Mouse (Mus musculus) MEL (cell line): Measurements from ENCODE around the gene Cd40. TPM values are rescaled to one million over a fixed set of nuclear protein-coding genes. Genes with fewer than 3 reads are reported as not detected.
A peak's percentile ranks its signal among the peaks of the same experiment; 100 is the strongest.

Experiments
- DNase-seq: peaks from one replicate; pipeline ENCODE4 v3.0.0; 2011; ENCODE audit warnings: low read depth, low spot score
- H3K27ac ChIP-seq: 2 replicates; pipeline ENCODE4 v1.5.1; 2012; ENCODE audit warnings: low read depth, mild to moderate bottlenecking, control low read depth, low read length, moderate library complexity; ENCODE audit not compliant: control insufficient read depth
- H3K27me3 ChIP-seq, 2 experiments: fragments of 150-350 bp in 1 of 2; sonication (generic) in 1 of 2; 2 replicates each; pipeline ENCODE4 v1.6.1; 2012; ENCODE audit warnings: low read length in 2 of 2, mild to moderate bottlenecking in 2 of 2, improper control_type of control experiment in 1 of 2, moderate library complexity in 1 of 2; ENCODE audit not compliant: insufficient read depth in 2 of 2, control insufficient read depth in 1 of 2
- H3K36me3 ChIP-seq, 2 experiments: 2 replicates each; pipeline ENCODE4 v1.6.1; 2012 to 2014; ENCODE audit warnings: low read length in 2 of 2, improper control_type of control experiment in 1 of 2, inconsistent platforms in 1 of 2, mild to moderate bottlenecking in 1 of 2; ENCODE audit not compliant: insufficient read depth in 2 of 2, control insufficient read depth in 1 of 2
- H3K4me1 ChIP-seq, 2 experiments: fragments of 150-350 bp in 1 of 2; sonication (generic) in 1 of 2; 2 replicates each; pipeline ENCODE4 v1.6.1; 2012; ENCODE audit warnings: low read length in 2 of 2, improper control_type of control experiment in 1 of 2, mild to moderate bottlenecking in 1 of 2; ENCODE audit not compliant: insufficient read depth in 2 of 2, control insufficient read depth in 1 of 2
- H3K4me3 ChIP-seq, 2 experiments: fragments of 150-350 bp in 1 of 2; sonication (generic) in 1 of 2; 2 replicates each; pipeline ENCODE4 v1.5.1; 2012; ENCODE audit warnings: low read depth in 2 of 2, low read length in 2 of 2, mild to moderate bottlenecking in 2 of 2, moderate library complexity in 2 of 2, control low read depth in 1 of 2, improper control_type of control experiment in 1 of 2; ENCODE audit not compliant: control insufficient read depth in 1 of 2, insufficient read depth in 1 of 2
- H3K79me2 ChIP-seq: 2 replicates; pipeline ENCODE4 v1.6.1; 2012; ENCODE audit warnings: mild to moderate bottlenecking, low read length, moderate library complexity; ENCODE audit not compliant: control insufficient read depth, poor library complexity, insufficient read depth
- H3K9ac ChIP-seq: 2 replicates; pipeline ENCODE4 v1.6.1; 2012; ENCODE audit warnings: low read depth, mild to moderate bottlenecking, control low read depth, low read length, moderate library complexity; ENCODE audit not compliant: control insufficient read depth, poor library complexity, severe bottlenecking
- H3K9me3 ChIP-seq: fragments of 150-350 bp; sonication (generic); replicated peaks from 2 replicates; pipeline ENCODE4 v1.6.1; 2012; ENCODE audit warnings: mild to moderate bottlenecking, low read length, improper control_type of control experiment, moderate library complexity; ENCODE audit not compliant: insufficient read depth
- CHD1 ChIP-seq: IDR thresholded peaks from 2 replicates; pipeline ENCODE4 v1.6.1; 2012; ENCODE audit warnings: low read depth, mild to moderate bottlenecking, inconsistent platforms, low read length, improper control_type of control experiment
- CHD2 ChIP-seq: IDR thresholded peaks from 2 replicates; pipeline ENCODE4 v1.6.1; 2011; ENCODE audit warnings: low read length, improper control_type of control experiment
- CTCF ChIP-seq, 3 experiments: IDR thresholded peaks in 2 of 3; conservative IDR thresholded peaks in 1 of 3; 2 replicates each; pipeline ENCODE4 v1.5.1; 2011 to 2012; ENCODE audit warnings: low read length in 3 of 3, low read depth in 2 of 3, mild to moderate bottlenecking in 2 of 3, improper control_type of control experiment in 1 of 3, inconsistent platforms in 1 of 3, mixed read lengths in 1 of 3, moderate library complexity in 1 of 3; ENCODE audit not compliant: control insufficient read depth in 1 of 3, insufficient read depth in 1 of 3, poor library complexity in 1 of 3, severe bottlenecking in 1 of 3
- ELF1 ChIP-seq: IDR thresholded peaks from 2 replicates; pipeline ENCODE4 v1.6.1; 2014; ENCODE audit warnings: low read depth, mild to moderate bottlenecking, inconsistent platforms, low read length, improper control_type of control experiment, moderate library complexity
- EP300 ChIP-seq, 2 experiments: IDR thresholded peaks; 2 replicates each; pipeline ENCODE4 v1.6.1; 2011; ENCODE audit warnings: improper control_type of control experiment in 2 of 2, low read length in 2 of 2, low read depth in 1 of 2, mild to moderate bottlenecking in 1 of 2
- ETS1 ChIP-seq: IDR thresholded peaks from 2 replicates; pipeline ENCODE4 v1.6.1; 2012; ENCODE audit warnings: low read depth, mild to moderate bottlenecking, inconsistent platforms, low read length, improper control_type of control experiment, moderate library complexity
- HCFC1 ChIP-seq: IDR thresholded peaks from 2 replicates; pipeline ENCODE4 v1.6.1; 2012; ENCODE audit warnings: low read depth, mild to moderate bottlenecking, inconsistent platforms, low read length, improper control_type of control experiment, moderate library complexity
- MAFK ChIP-seq: IDR thresholded peaks from 2 replicates; pipeline ENCODE4 v1.6.1; 2011; ENCODE audit warnings: low read depth, mild to moderate bottlenecking, low read length, improper control_type of control experiment, borderline replicate concordance
- MAX ChIP-seq: IDR thresholded peaks from 2 replicates; pipeline ENCODE4 v1.6.1; 2011; ENCODE audit warnings: low read length, improper control_type of control experiment
- MAZ ChIP-seq: IDR thresholded peaks from 2 replicates; pipeline ENCODE4 v1.6.1; 2012; ENCODE audit warnings: low read depth, mild to moderate bottlenecking, inconsistent platforms, low read length, improper control_type of control experiment
- MXI1 ChIP-seq: IDR thresholded peaks from 2 replicates; pipeline ENCODE4 v1.6.1; 2011; ENCODE audit warnings: mild to moderate bottlenecking, low read depth, low read length, improper control_type of control experiment
- MYB ChIP-seq: IDR thresholded peaks from 2 replicates; pipeline ENCODE4 v1.6.1; 2011; ENCODE audit warnings: mild to moderate bottlenecking, low read depth, low read length, improper control_type of control experiment
- MYC ChIP-seq: IDR thresholded peaks from 2 replicates; pipeline ENCODE4 v1.6.1; 2011; ENCODE audit warnings: low read depth, mild to moderate bottlenecking, low read length, improper control_type of control experiment, moderate library complexity
- NELFE ChIP-seq: IDR thresholded peaks from 2 replicates; pipeline ENCODE4 v1.6.1; 2011; ENCODE audit warnings: low read depth, low read length, improper control_type of control experiment
- NRF1 ChIP-seq: IDR thresholded peaks from 2 replicates; pipeline ENCODE4 v1.6.1; 2014; ENCODE audit warnings: low read depth, mild to moderate bottlenecking, inconsistent platforms, low read length, improper control_type of control experiment, moderate library complexity; ENCODE audit not compliant: poor library complexity, insufficient read depth, severe bottlenecking
- POLR2A ChIP-seq, 2 experiments: IDR thresholded peaks; 2 replicates each; pipeline ENCODE4 v1.6.1; 2011 to 2012; ENCODE audit warnings: low read length in 2 of 2, mild to moderate bottlenecking in 2 of 2, control low read depth in 1 of 2, improper control_type of control experiment in 1 of 2, low read depth in 1 of 2, moderate library complexity in 1 of 2; ENCODE audit not compliant: control insufficient read depth in 1 of 2, insufficient read depth in 1 of 2, poor library complexity in 1 of 2
- POLR2AphosphoS2 ChIP-seq: IDR thresholded peaks from 2 replicates; pipeline ENCODE4 v1.6.1; 2011; ENCODE audit warnings: low read length, improper control_type of control experiment
- POLR2AphosphoS5 ChIP-seq: IDR thresholded peaks from 2 replicates; pipeline ENCODE4 v1.6.1; 2012; ENCODE audit warnings: low read depth, borderline replicate concordance, mild to moderate bottlenecking, inconsistent platforms, low read length, moderate library complexity, mixed read lengths
- RAD21 ChIP-seq: IDR thresholded peaks from 2 replicates; pipeline ENCODE4 v1.6.1; 2011; ENCODE audit warnings: mild to moderate bottlenecking, low read depth, low read length, improper control_type of control experiment
- RCOR1 ChIP-seq: IDR thresholded peaks from 2 replicates; pipeline ENCODE4 v1.6.1; 2012; ENCODE audit warnings: low read depth, mild to moderate bottlenecking, inconsistent platforms, low read length, improper control_type of control experiment
- SIN3A ChIP-seq: IDR thresholded peaks from 2 replicates; pipeline ENCODE4 v1.6.1; 2012; ENCODE audit warnings: low read length, improper control_type of control experiment, inconsistent platforms
- SMC3 ChIP-seq: IDR thresholded peaks from 2 replicates; pipeline ENCODE4 v1.6.1; 2011; ENCODE audit warnings: low read depth, low read length, improper control_type of control experiment
- TBP ChIP-seq: IDR thresholded peaks from 2 replicates; pipeline ENCODE4 v1.8.0; 2011; ENCODE audit warnings: low read depth, low read length, improper control_type of control experiment
- TCF12 ChIP-seq: IDR thresholded peaks from 2 replicates; pipeline ENCODE4 v1.6.1; 2014; ENCODE audit warnings: low read depth, mild to moderate bottlenecking, inconsistent platforms, low read length, improper control_type of control experiment, moderate library complexity
- ZMIZ1 ChIP-seq: IDR thresholded peaks from 2 replicates; pipeline ENCODE4 v1.6.1; 2012; ENCODE audit warnings: low read depth, mild to moderate bottlenecking, inconsistent platforms, low read length, improper control_type of control experiment, moderate library complexity
- polyA plus RNA-seq, 2 experiments: library from polyadenylated mRNA; stranded (reverse) in 1 of 2; unstranded in 1 of 2; fragments of >175 nt in 1 of 2; fragments of >200 nt in 1 of 2; gene quantifications; 2 replicates each; pipeline versions ENCODE4 v1.2.1 to v1.2.4; 2012; ENCODE audit warnings: low replicate concordance in 2 of 2, low read depth in 1 of 2; ENCODE audit not compliant: insufficient read length in 2 of 2, insufficient read depth in 1 of 2, missing spikeins in 1 of 2
- total RNA-seq: library from RNA; depleted of rRNA; stranded (reverse); fragments of 300-350 nt; gene quantifications from 2 replicates; pipeline ENCODE4 v1.2.3, GENCODE M21; 2012

Cd40 gene
- total and polyA plus RNA-seq, 3 experiments = 0.08 TPM; not detected in 2

- Histone ChIP-seq H3K4me3 (peak within 1 kb of the TSS; percentile 91 to 92), H3K9ac (peak within 1 kb of the TSS; percentile 95)
- no peak for TF ChIP-seq EP300 (IDR thresholded peaks at IDR 0.05; ENCODE audit: low read depth in 1 of 2, low read length in 2 of 2)
- 0 out of 2 replicates have a peak, but pooled peaks have one; percentile 3 for TF ChIP-seq CHD1
- no peak for TF ChIP-seq MYB
- peak; percentile 82 for TF ChIP-seq NELFE
- TF ChIP-seq ZMIZ1 = peak; percentile 33; the same call in 1 of the 2 replicates
- TF ChIP-seq CHD2 = no peak
- TF ChIP-seq POLR2AphosphoS2 = peak; percentile 66; the same call in 1 of the 2 replicates
- TF ChIP-seq CTCF (IDR thresholded peaks at IDR 0.05 in 2 of 3, conservative IDR thresholded peaks at IDR 0.05 in 1 of 3; ENCODE audit: control insufficient read depth in 1 of 3, insufficient read depth in 1 of 3, low read depth in 2 of 3, low read length in 3 of 3, poor library complexity in 1 of 3, severe bottlenecking in 1 of 3) = peak in 1 of 3 experiments; percentile 21; a peak in 3 of 6 replicates
- TF ChIP-seq MAFK = no peak
- peak; percentile 73 for TF ChIP-seq NRF1
- TF ChIP-seq HCFC1 = peak; percentile 90
- no peak for TF ChIP-seq ETS1
- TF ChIP-seq MYC = peak; percentile 66; the same call in 1 of the 2 replicates
- TF ChIP-seq RCOR1 = no peak
- peak; percentile 71; the same call in 1 of the 2 replicates for TF ChIP-seq MAZ
- no peak for TF ChIP-seq RAD21
- TF ChIP-seq POLR2A (IDR thresholded peaks at IDR 0.05; ENCODE audit: control insufficient read depth in 1 of 2, insufficient read depth in 1 of 2, low read depth in 1 of 2, low read length in 2 of 2, poor library complexity in 1 of 2) = peak; percentile 84 to 87
- peak; percentile 96 for TF ChIP-seq MXI1
- no peak for TF ChIP-seq POLR2AphosphoS5
- no peak; the same call in 1 of the 2 replicates for TF ChIP-seq TBP
- TF ChIP-seq SMC3 = no peak
- 0 out of 2 replicates have a peak, but pooled peaks have one; percentile 64 for TF ChIP-seq MAX
- TF ChIP-seq TCF12 = peak; percentile 44; the same call in 1 of the 2 replicates
- peak; percentile 65 for TF ChIP-seq ELF1
- TF ChIP-seq SIN3A = peak; percentile 99
- TF ChIP-seq, all 39 proteins: peak for 15
- Histone ChIP-seq H3K9me3 (no peaks in the 10 kb centered on the region), H3K27ac (peak within 1 kb of the TSS; percentile 36), H3K36me3 (peaks cover 0 to 24% of the 10 kb centered on the region in 2 experiments; a peak in 3 of 4 replicates), H3K79me2 (peaks cover 40% of the 10 kb centered on the region), H3K4me1 (peaks cover 3 to 12% of the 10 kb centered on the region in 2 experiments), H3K27me3 (peaks cover 0 to 4% of the 10 kb centered on the region in 2 experiments; a peak in 1 of 4 replicates)
- peak; percentile 97 for DNase-seq
These were observed 21.0 kb upstream of the Cd40 start, which contains the start of gene Ncoa5 for GRCm38 (mm10) chr2:165034131-165035057. Ncoa5 (minus strand) TSS chr2:165034867.
